Mouse (Mus musculus): ENCODE results near the gene Sufu.
A peak's percentile ranks its signal among the peaks of the same experiment; 100 is the strongest.

Gene Sufu

GRCm38 (mm10) chr19:46500581-46501341 is 104.1 kb downstream of the Sufu start:
- peak; percentile 80 to 82 for DNase-seq

GRCm38 (mm10) chr19:46501401-46502068 is 104.8 kb downstream of the Sufu start, which contains the start of gene Trim8:
TSS of gene Trim8 (plus strand) at chr19:46501702.
- peak; percentile 81 to 83 for DNase-seq

- peak; percentile 79 for DNase-seq
Measured at GRCm38 (mm10) chr19:46502069-46502455, 105.4 kb downstream of the Sufu start.

GRCm38 (mm10) chr19:46502471-46503166 is 105.9 kb downstream of the Sufu start:
- peak; percentile 85 to 86 for DNase-seq

- peak; percentile 41 to 45 for DNase-seq
Measured at GRCm38 (mm10) chr19:46503351-46504084, 106.8 kb downstream of the Sufu start.

- peak; percentile 48 to 51 for DNase-seq
Measured at GRCm38 (mm10) chr19:46504085-46504552, 107.4 kb downstream of the Sufu start.

- DNase-seq: peak in 1 of 2 experiments; percentile 8
Measured at GRCm38 (mm10) chr19:46504822-46505417, 108.2 kb downstream of the Sufu start.

GRCm38 (mm10) chr19:46505646-46506371 is 109.1 kb downstream of the Sufu start:
- DNase-seq: peak in 1 of 2 experiments; percentile 10

- DNase-seq: peak in 1 of 2 experiments; percentile 6
Measured at GRCm38 (mm10) chr19:46506372-46506717, 109.6 kb downstream of the Sufu start.

GRCm38 (mm10) chr19:46507181-46507581 is 110.5 kb downstream of the Sufu start:
- peak; percentile 39 to 60 for DNase-seq

- peak in 1 of 2 experiments; percentile 26 for DNase-seq
Measured at GRCm38 (mm10) chr19:46507806-46508205, 111.1 kb downstream of the Sufu start.

- peak in 1 of 2 experiments; percentile 31 for DNase-seq
Measured at GRCm38 (mm10) chr19:46508738-46509137, 112.0 kb downstream of the Sufu start.

GRCm38 (mm10) chr19:46509202-46509601 is 112.5 kb downstream of the Sufu start:
- DNase-seq: no peak

GRCm38 (mm10) chr19:46509736-46510135 is 113.0 kb downstream of the Sufu start:
- peak in 1 of 2 experiments; percentile 48 for DNase-seq

- peak in 1 of 2 experiments; percentile 12 for DNase-seq
Measured at GRCm38 (mm10) chr19:46510401-46510800, 113.7 kb downstream of the Sufu start.

- peak; percentile 32 to 39 for DNase-seq
Measured at GRCm38 (mm10) chr19:46510824-46511223, 114.1 kb downstream of the Sufu start.

- DNase-seq: no peak
Measured at GRCm38 (mm10) chr19:46511263-46511662, 114.6 kb downstream of the Sufu start.

- no peak for DNase-seq
Measured at GRCm38 (mm10) chr19:46514387-46514786, 117.7 kb downstream of the Sufu start.

- peak in 1 of 2 experiments; percentile 20 for DNase-seq
Measured at GRCm38 (mm10) chr19:46515287-46515821, 118.7 kb downstream of the Sufu start.

GRCm38 (mm10) chr19:46516667-46517528 is 120.2 kb downstream of the Sufu start:
- no peak for DNase-seq

All from cerebellum, postnatal 10 days (tissue).